Mouse (Mus musculus) spleen, postnatal 14 days (tissue): ENCODE results near the gene Cts7.

ENCODE experiments used
- DNase-seq, 2 experiments: peaks; one replicate each; pipeline ENCODE4 v3.0.0; 2021 to 2022; ENCODE audit warnings: low spot score in 2 of 2

The Cts7 gene

GRCm38 (mm10) chr13:61358097-61358496 lies at the start of gene Cts7:
Gene Cts7, minus strand, starts transcription at chr13:61358197.
- DNase-seq: no peak
